Mouse (Mus musculus): ENCODE results near the gene Pdgfb. TPM values are rescaled to one million over a fixed set of nuclear protein-coding genes. Genes with fewer than 3 reads are reported as not detected.

The Pdgfb gene
- polyA plus RNA-seq, 1 experiment, result 14.5 TPM

- Histone ChIP-seq H3K36me3 (ENCODE audit: control insufficient read depth, insufficient read depth, low read length) (no peaks in the 10 kb centered on the region), H3K4me3 (ENCODE audit: extremely low read depth, insufficient read depth, insufficient read length) (no peak overlapping the region), H3K27me3 (ENCODE audit: control insufficient read depth, insufficient read depth, low read length) (no peaks in the 10 kb centered on the region), H3K27ac (ENCODE audit: insufficient read depth, low read length) (no peak overlapping the region), H3K4me1 (ENCODE audit: control insufficient read depth, insufficient read depth, insufficient read length) (no peaks in the 10 kb centered on the region)
- 89% methylated on average over 7 of the region's 7 CpGs for WGBS
- no peak for DNase-seq (ENCODE audit: low read depth in 1 of 2, low spot score in 2 of 2)
- no peak for TF ChIP-seq POLR2A (IDR thresholded peaks at IDR 0.05; ENCODE audit: low read depth, low read length)
- no peak for TF ChIP-seq CTCF (IDR thresholded peaks at IDR 0.05; ENCODE audit: extremely low read depth, insufficient read depth, insufficient read length, insufficient replicate concordance)
Measured at GRCm38 (mm10) chr15:80058151-80058550, 43.4 kb upstream of the Pdgfb start.

GRCm38 (mm10) chr15:80054034-80054710 is 39.4 kb upstream of the Pdgfb start:
- H3K27me3 ChIP-seq (ENCODE audit: control insufficient read depth, insufficient read depth, low read length), result no peaks in the 10 kb centered on the region
- H3K36me3 ChIP-seq (ENCODE audit: control insufficient read depth, insufficient read depth, low read length), result no peaks in the 10 kb centered on the region
- no peak overlapping the region for H3K4me3 ChIP-seq (ENCODE audit: extremely low read depth, insufficient read depth, insufficient read length)
- no peak for DNase-seq (ENCODE audit: low read depth in 1 of 2, low spot score in 2 of 2)
- no peak for TF ChIP-seq CTCF (IDR thresholded peaks at IDR 0.05; ENCODE audit: extremely low read depth, insufficient read depth, insufficient read length, insufficient replicate concordance)
- TF ChIP-seq POLR2A (IDR thresholded peaks at IDR 0.05; ENCODE audit: low read depth, low read length), result no peak
- H3K27ac ChIP-seq (ENCODE audit: insufficient read depth, low read length), result no peak overlapping the region
- no peaks in the 10 kb centered on the region; the same call in 1 of the 2 replicates for H3K4me1 ChIP-seq (ENCODE audit: control insufficient read depth, insufficient read depth, insufficient read length)
- 80% methylated on average over 7 of the region's 7 CpGs for WGBS

GRCm38 (mm10) chr15:80053381-80054033 is 38.7 kb upstream of the Pdgfb start:
- Histone ChIP-seq H3K4me1 (ENCODE audit: control insufficient read depth, insufficient read depth, insufficient read length) (no peaks in the 10 kb centered on the region; the same call in 1 of the 2 replicates), H3K4me3 (ENCODE audit: extremely low read depth, insufficient read depth, insufficient read length) (no peak overlapping the region), H3K36me3 (ENCODE audit: control insufficient read depth, insufficient read depth, low read length) (no peaks in the 10 kb centered on the region), H3K27ac (ENCODE audit: insufficient read depth, low read length) (no peak overlapping the region), H3K27me3 (ENCODE audit: control insufficient read depth, insufficient read depth, low read length) (no peaks in the 10 kb centered on the region)
- TF ChIP-seq POLR2A (IDR thresholded peaks at IDR 0.05; ENCODE audit: low read depth, low read length) (no peak), CTCF (IDR thresholded peaks at IDR 0.05; ENCODE audit: extremely low read depth, insufficient read depth, insufficient read length, insufficient replicate concordance) (no peak)
- DNase-seq (ENCODE audit: low read depth in 1 of 2, low spot score in 2 of 2), result no peak
- 84% methylated on average over 8 of the region's 8 CpGs for WGBS

- Histone ChIP-seq H3K36me3 (ENCODE audit: control insufficient read depth, insufficient read depth, low read length) (no peaks in the 10 kb centered on the region), H3K4me1 (ENCODE audit: control insufficient read depth, insufficient read depth, insufficient read length) (no peaks in the 10 kb centered on the region; the same call in 1 of the 2 replicates), H3K4me3 (ENCODE audit: extremely low read depth, insufficient read depth, insufficient read length) (no peak overlapping the region), H3K27me3 (ENCODE audit: control insufficient read depth, insufficient read depth, low read length) (no peaks in the 10 kb centered on the region), H3K27ac (ENCODE audit: insufficient read depth, low read length) (no peak overlapping the region)
- 23% methylated on average over 9 of the region's 9 CpGs for WGBS
- TF ChIP-seq POLR2A (IDR thresholded peaks at IDR 0.05; ENCODE audit: low read depth, low read length) (no peak), CTCF (IDR thresholded peaks at IDR 0.05; ENCODE audit: extremely low read depth, insufficient read depth, insufficient read length, insufficient replicate concordance) (no peak)
- no peak for DNase-seq (ENCODE audit: low read depth in 1 of 2, low spot score in 2 of 2)
Measured at GRCm38 (mm10) chr15:80051782-80052181, 37.0 kb upstream of the Pdgfb start.

- Histone ChIP-seq H3K36me3 (ENCODE audit: control insufficient read depth, insufficient read depth, low read length) (no peaks in the 10 kb centered on the region), H3K4me1 (ENCODE audit: control insufficient read depth, insufficient read depth, insufficient read length) (no peaks in the 10 kb centered on the region; the same call in 1 of the 2 replicates), H3K27me3 (ENCODE audit: control insufficient read depth, insufficient read depth, low read length) (no peaks in the 10 kb centered on the region), H3K4me3 (ENCODE audit: extremely low read depth, insufficient read depth, insufficient read length) (no peak overlapping the region), H3K27ac (ENCODE audit: insufficient read depth, low read length) (no peak overlapping the region)
- WGBS, result 73% methylated on average over 19 of the region's 19 CpGs
- no peak for DNase-seq (ENCODE audit: low read depth in 1 of 2, low spot score in 2 of 2)
- TF ChIP-seq CTCF (IDR thresholded peaks at IDR 0.05; ENCODE audit: extremely low read depth, insufficient read depth, insufficient read length, insufficient replicate concordance) (no peak), POLR2A (IDR thresholded peaks at IDR 0.05; ENCODE audit: low read depth, low read length) (no peak)
Measured at GRCm38 (mm10) chr15:80051092-80051761, 36.5 kb upstream of the Pdgfb start.

- H3K36me3 ChIP-seq (ENCODE audit: control insufficient read depth, insufficient read depth, low read length), result no peaks in the 10 kb centered on the region
- 34% methylated on average over 4 of the region's 4 CpGs for WGBS
- no peak overlapping the region for H3K27ac ChIP-seq (ENCODE audit: insufficient read depth, low read length)
- H3K4me1 ChIP-seq (ENCODE audit: control insufficient read depth, insufficient read depth, insufficient read length), result no peaks in the 10 kb centered on the region; the same call in 1 of the 2 replicates
- no peak overlapping the region for H3K4me3 ChIP-seq (ENCODE audit: extremely low read depth, insufficient read depth, insufficient read length)
- TF ChIP-seq CTCF (IDR thresholded peaks at IDR 0.05; ENCODE audit: extremely low read depth, insufficient read depth, insufficient read length, insufficient replicate concordance), result no peak
- no peak for TF ChIP-seq POLR2A (IDR thresholded peaks at IDR 0.05; ENCODE audit: low read depth, low read length)
- no peak for DNase-seq (ENCODE audit: low read depth in 1 of 2, low spot score in 2 of 2)
- no peaks in the 10 kb centered on the region for H3K27me3 ChIP-seq (ENCODE audit: control insufficient read depth, insufficient read depth, low read length)
Measured at GRCm38 (mm10) chr15:80050093-80050492, 35.3 kb upstream of the Pdgfb start.

Data from spleen, adult 2 months (tissue).